In genomic region chr7:35447996-35448846, GRCm38 (mm10) we compare ENCODE assay signal across 12 mouse cellular contexts. TPM values are rescaled to one million over a fixed set of nuclear protein-coding genes. Genes with fewer than 3 reads are reported as not detected.
A peak's percentile ranks its signal among the peaks of the same experiment; 100 is the strongest.
DNase-seq lines count a peak whose midpoint lies in the region; ATAC-seq and TF ChIP-seq lines count a peak whose summit lies in the region.
"Had no signal": no experiment of that assay in that cellular context is flagged by ENCODE, and none has a peak within 500 bp of the region (broad histone marks: within the 10 kb centered on the region; RNA-seq: fewer than 3 reads in every experiment).

Slc7a9 (plus strand) TSS chr7:35448796.

- no peaks in the 10 kb centered on the region for H3K4me1 ChIP-seq in forebrain, embryonic 14.5 days (ENCODE audit: control insufficient read depth, insufficient read depth, low read length)
- H3K4me1 ChIP-seq in forebrain, embryonic 15.5 days: no peaks in the 10 kb centered on the region
- no peaks in the 10 kb centered on the region for H3K4me1 ChIP-seq in forebrain, postnatal 0 days (ENCODE audit: insufficient read depth)
- H3K4me1 ChIP-seq: limb, embryonic 13.5 days had no signal

- no peaks in the 10 kb centered on the region for H3K36me3 ChIP-seq in forebrain, embryonic 14.5 days (ENCODE audit: control insufficient read depth, insufficient read depth, low read length)
- H3K36me3 ChIP-seq in forebrain, embryonic 15.5 days: no peaks in the 10 kb centered on the region
- H3K36me3 ChIP-seq in forebrain, postnatal 0 days (ENCODE audit: insufficient read depth): no peaks in the 10 kb centered on the region
- H3K36me3 ChIP-seq: limb, embryonic 13.5 days had no signal

- no peak within 1 kb of the TSS for H3K4me2 ChIP-seq in forebrain, embryonic 14.5 days (ENCODE audit: low read length)
- H3K4me2 ChIP-seq in forebrain, embryonic 15.5 days (replicated peaks): no peak within 1 kb of the TSS
- H3K4me2 ChIP-seq in forebrain, postnatal 0 days (ENCODE audit: low read depth): no peak within 1 kb of the TSS
- H3K4me2 ChIP-seq: limb, embryonic 13.5 days had no signal

- 32% methylated on average over 15 of the region's 15 CpGs for WGBS in forebrain, embryonic 14.5 days
- 29% methylated on average over 15 of the region's 15 CpGs for WGBS in forebrain, embryonic 15.5 days
- WGBS in forebrain, postnatal 0 days: 30% methylated on average over 15 of the region's 15 CpGs

- ATAC-seq in forebrain, embryonic 14.5 days: no peak
- ATAC-seq in forebrain, embryonic 15.5 days (replicated peaks): no peak
- ATAC-seq in forebrain, postnatal 0 days: no peak

- no peaks in the 10 kb centered on the region for H3K27me3 ChIP-seq in forebrain, embryonic 14.5 days (replicated peaks; ENCODE audit: control insufficient read depth, insufficient read depth, low read length)
- no peaks in the 10 kb centered on the region for H3K27me3 ChIP-seq in forebrain, embryonic 15.5 days
- no peaks in the 10 kb centered on the region for H3K27me3 ChIP-seq in forebrain, postnatal 0 days (ENCODE audit: insufficient read depth, low read length)
- H3K27me3 ChIP-seq: limb, embryonic 13.5 days had no signal

- H3K4me3 ChIP-seq in forebrain, embryonic 14.5 days (ENCODE audit: low read depth, low read length): no peak within 1 kb of the TSS
- no peak within 1 kb of the TSS for H3K4me3 ChIP-seq in forebrain, embryonic 15.5 days
- H3K4me3 ChIP-seq in forebrain, postnatal 0 days (ENCODE audit: low read depth, low read length): no peak within 1 kb of the TSS
- H3K4me3 ChIP-seq: limb, embryonic 13.5 days had no signal

- no peak within 1 kb of the TSS for H3K27ac ChIP-seq in forebrain, embryonic 14.5 days (ENCODE audit: low read depth, low read length)
- no peak within 1 kb of the TSS for H3K27ac ChIP-seq in forebrain, embryonic 15.5 days (replicated peaks)
- H3K27ac ChIP-seq in forebrain, postnatal 0 days (ENCODE audit: low read depth, low read length): no peak within 1 kb of the TSS
- H3K27ac ChIP-seq: limb, embryonic 13.5 days had no signal

- no peaks in the 10 kb centered on the region for H3K9me3 ChIP-seq in forebrain, embryonic 14.5 days (replicated peaks; ENCODE audit: control insufficient read depth, low read length)
- H3K9me3 ChIP-seq in forebrain, embryonic 15.5 days: no peaks in the 10 kb centered on the region
- no peaks in the 10 kb centered on the region for H3K9me3 ChIP-seq in forebrain, postnatal 0 days (ENCODE audit: low read length)

- H3K9ac ChIP-seq in forebrain, embryonic 14.5 days (ENCODE audit: low read length): no peak within 1 kb of the TSS
- H3K9ac ChIP-seq in forebrain, embryonic 15.5 days (replicated peaks): no peak within 1 kb of the TSS
- H3K9ac ChIP-seq in forebrain, postnatal 0 days: no peak within 1 kb of the TSS
- H3K9ac ChIP-seq: limb, embryonic 13.5 days had no signal

- no peak for TF ChIP-seq CTCF in forebrain, postnatal 0 days (IDR thresholded peaks at IDR 0.05; ENCODE audit: low read depth)

- DNase-seq in forebrain, embryonic 14.5 days (ENCODE audit: low spot score): peak; percentile 4
- peak; percentile 8 for DNase-seq in ovary, adult 18-20 months (ENCODE audit: low spot score)
- DNase-seq in ovary, postnatal 10 days (ENCODE audit: low spot score): no peak
- DNase-seq in kidney, postnatal 36 days: peak; percentile 80 to 91
- no peak for DNase-seq in cerebellum, adult 11-12 months
- DNase-seq in forebrain, postnatal 0 days: no peak
- no peak for DNase-seq in right cerebral cortex, postnatal 25 days
- DNase-seq: adrenal gland, adult 8-10 months had no signal

RNA-seq across cellular contexts. Expression of gene Slc7a9, which starts in this region (rescaled TPM):
- polyA plus RNA-seq in forebrain, embryonic 14.5 days (2014; fragmentation: Nextera tagmentation; extraction: Ambion mirVana): not detected in 2 replicates
- polyA plus RNA-seq in forebrain, embryonic 15.5 days (2015; fragmentation: Nextera tagmentation; extraction: Ambion mirVana): not detected in 2 replicates
- total RNA-seq in forebrain, postnatal 0 days (2014; rRNA removed): not detected in 2 replicates
- polyA plus RNA-seq in forebrain, postnatal 0 days (2015; fragmentation: Nextera tagmentation; extraction: Ambion mirVana): 0.11 TPM in 1 of 2 replicates, not detected in the other
- total RNA-seq: adrenal gland, adult 8-10 months; common myeloid progenitor, adult 5-6 weeks; hematopoietic stem cell, adult 5-6 weeks had no signal

Comparison
In these comparisons a context has a peak if more than half of its experiments do, and no peak if none do; other contexts are left out.
1. DNase-seq: peak in ovary, adult 18-20 months (single experiment) and kidney, postnatal 36 days (2 of 2); none in ovary, postnatal 10 days (single experiment), cerebellum, adult 11-12 months (single experiment), forebrain, postnatal 0 days (single experiment) and right cerebral cortex, postnatal 25 days (single experiment).
2. Peak in DNase-seq in forebrain, embryonic 14.5 days; RNA of the gene not detected or under 1 TPM.